Mouse (Mus musculus) ovary, postnatal 10 days (tissue): ENCODE data around the gene Snrpc.

Experiments
- DNase-seq: peaks from one replicate; pipeline ENCODE4 v3.0.0; 2022; ENCODE audit warnings: low spot score

Gene Snrpc

DNA sequence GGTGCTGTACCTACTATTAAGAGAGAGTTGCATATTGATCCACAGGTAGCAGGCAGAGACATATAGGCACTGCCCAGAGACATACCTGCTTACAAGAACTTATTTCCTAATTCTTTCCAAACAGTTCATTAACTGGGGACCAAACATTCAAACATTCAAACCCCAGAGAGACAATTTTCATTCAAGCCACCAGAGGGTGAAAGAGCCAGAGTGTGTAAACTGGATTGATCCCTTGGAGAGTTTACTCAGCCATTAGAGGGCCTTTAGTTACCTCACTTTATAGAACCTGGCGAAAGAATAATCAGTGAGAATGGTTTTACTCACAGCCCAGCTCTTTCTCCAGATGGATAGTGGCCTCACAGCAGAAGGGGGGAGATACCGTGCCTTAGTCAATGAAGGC lies 27.5 kb downstream of the Snrpc start:
- no peak for DNase-seq

DNA sequence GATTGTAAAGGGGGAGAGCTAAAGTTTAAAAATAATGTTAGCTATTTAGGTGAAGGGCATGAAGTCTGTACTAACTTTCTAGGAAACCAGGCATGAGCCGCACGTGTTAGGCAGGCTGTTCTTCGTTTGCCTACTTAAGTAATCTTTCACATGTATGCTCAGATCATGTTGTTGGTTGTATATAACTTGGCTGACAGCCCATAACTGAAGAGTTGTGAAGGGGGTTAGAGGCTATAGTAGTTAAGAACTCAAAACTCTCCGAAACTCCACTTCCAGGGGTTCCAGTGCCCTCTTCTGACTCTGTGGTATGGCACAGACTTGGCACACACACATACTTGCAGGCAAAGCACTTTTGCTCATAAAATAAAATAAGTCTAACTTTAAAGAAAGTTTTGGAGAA lies 28.8 kb downstream of the Snrpc start:
- no peak for DNase-seq

DNA sequence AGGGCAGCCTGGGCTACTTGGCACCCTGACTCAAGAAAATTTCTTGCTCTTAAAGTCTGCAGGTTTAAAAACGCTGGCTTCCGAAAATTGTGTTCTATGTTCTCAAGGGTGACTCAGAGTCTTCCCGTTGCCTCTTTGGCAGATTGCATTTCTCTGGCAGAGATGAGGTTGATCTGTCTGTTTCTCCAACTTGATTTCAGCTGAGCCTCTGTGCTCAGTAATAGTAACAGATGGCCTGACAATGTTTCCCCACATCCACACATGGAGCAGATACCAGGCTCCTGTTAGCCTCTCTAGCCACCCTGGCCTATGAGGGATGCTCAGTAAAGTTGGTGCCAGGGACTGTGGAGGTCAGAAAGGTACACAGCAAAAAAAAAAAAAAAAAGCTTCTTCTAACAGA lies 33.9 kb downstream of the Snrpc start:
- DNase-seq: no peak

DNA sequence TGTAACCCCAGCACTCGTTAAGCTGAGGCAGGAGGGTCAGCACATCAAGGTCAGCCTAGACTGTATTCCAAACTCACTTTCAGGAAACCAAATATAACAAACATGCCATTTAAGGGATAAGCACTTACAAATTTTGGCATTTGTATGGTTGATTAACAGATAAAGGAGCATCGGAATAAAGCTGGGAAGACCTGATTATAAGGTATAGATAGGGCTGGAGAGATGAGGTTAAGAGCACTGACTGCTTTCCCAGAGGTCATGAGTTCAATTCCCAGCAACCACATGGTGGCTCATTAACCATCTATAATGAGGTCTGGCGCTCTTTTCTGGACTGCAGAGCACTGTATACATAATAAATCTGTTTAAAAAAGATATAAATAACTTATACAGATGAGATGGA lies 35.6 kb downstream of the Snrpc start:
- no peak for DNase-seq

DNA sequence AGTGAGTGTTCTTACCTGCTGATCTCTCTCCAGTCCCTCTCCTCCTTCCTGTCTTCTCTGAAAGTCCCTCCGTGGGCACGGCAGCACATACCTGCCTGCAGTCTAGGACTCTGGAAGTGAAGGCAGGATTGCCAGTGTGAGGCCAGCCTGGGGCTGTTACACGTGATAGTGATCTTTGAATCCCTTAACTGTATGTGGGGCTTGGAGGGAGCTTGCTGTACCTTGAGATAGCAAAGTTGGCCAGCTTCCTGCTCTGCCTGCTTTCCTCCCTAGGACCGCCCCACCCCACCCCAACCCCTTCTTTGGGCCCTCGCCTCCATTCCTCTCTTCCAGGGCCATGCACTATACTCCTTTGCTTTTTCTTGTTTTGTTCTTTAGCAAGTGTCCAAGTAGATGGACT lies 36.6 kb downstream of the Snrpc start:
- no peak for DNase-seq

DNA sequence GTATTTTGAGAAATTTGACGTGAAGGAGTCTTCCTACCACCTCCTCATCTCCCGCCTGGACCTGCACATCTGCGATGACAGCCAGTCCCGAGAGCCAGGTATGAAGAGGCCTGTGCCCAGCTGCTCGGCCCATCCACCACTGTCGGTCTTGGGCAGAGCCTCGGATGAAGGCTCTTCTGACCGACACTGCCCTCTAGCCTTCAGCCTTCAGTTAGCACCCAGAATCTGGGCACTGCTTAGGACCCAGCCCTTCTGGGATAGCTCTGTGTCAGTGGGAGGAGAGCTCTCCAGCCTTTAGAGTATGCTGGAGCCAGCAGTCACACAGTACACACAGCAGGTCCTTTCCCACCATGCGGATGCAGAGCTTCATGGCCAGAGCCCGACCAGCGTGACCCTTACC lies 43.6 kb downstream of the Snrpc start:
- no peak for DNase-seq

DNA sequence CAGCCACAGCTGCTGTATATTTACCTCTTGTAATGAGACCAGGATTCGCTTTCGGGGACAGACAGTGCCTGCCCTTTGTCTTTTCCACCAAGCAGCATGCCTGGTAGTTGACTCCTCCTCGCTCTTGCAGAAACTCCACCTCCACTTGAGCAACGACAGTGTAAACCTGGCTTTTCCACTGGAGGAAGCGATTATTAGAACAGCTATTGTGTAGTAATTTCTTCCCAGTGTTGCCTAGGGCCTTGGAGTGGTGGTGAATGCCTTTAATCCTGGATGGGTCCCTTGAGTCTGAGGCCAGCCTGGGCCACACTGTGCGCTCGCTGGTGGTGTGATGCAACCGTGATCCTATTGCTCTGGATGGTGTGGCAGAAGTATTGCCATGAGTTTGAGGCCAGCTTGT lies 45.2 kb downstream of the Snrpc start:
- DNase-seq: no peak

DNA sequence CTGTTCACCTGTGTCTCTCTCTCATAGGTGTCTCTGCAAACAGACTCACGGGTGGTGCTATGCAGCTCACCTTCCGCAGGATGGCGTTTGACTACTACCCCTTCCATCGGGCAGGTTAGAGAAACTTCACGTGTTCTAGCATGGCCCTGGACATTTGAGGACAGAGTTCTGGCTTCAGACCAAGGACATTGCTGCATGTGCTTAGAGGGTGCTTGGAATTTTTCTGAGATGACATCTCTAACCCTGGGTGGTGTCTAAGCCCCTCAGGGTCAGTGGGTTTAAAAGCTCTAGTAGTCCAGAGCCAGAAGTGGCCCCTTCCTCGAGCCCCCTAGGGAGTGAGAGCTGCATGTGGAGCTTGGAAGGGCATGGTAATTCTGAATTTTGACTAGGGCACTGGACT lies 46.0 kb downstream of the Snrpc start:
- no peak for DNase-seq

DNA sequence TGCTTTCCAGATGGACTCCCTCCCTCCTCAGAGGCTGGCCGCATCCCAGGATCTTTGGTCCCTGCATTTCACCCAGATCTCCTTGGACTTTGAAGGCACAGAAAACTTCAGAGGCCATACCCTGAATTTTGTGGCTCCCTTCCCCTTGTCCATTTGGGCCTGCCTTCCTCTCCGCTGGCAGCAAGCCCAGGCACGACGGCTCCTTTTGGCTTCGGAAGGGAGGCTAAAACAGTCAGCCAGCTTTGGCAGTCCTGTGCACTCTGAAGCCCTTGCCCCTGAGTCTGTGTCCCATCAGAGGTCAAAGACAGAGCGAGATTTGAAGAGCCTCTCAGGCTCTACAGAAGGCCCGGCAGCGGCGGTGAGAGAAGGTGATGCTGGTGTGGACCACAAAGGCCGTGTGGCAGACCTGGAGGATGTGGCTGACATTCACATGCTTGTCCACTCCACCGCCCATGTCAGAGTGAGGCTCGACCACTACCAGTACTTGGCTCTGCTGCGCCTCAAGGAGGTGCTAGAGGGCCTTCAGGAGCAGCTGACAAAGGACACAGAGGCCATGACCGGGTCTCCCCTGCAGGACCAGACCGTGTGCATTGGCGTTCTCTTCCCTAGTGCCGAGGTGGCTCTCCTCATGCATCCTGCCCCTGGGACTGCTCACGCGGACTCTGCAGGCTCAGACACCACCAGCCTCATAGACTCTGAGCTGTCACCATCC lies 48.7 kb downstream of the Snrpc start:
- DNase-seq: no peak
